Mouse (Mus musculus) MEL (cell line): ENCODE results near the gene Zfp420.

Experiments
- CTCF ChIP-seq, 3 experiments: IDR thresholded peaks in 2 of 3; conservative IDR thresholded peaks in 1 of 3; 2 replicates each; pipeline ENCODE4 v1.5.1; 2011 to 2012; ENCODE audit warnings: low read length in 3 of 3, low read depth in 2 of 3, mild to moderate bottlenecking in 2 of 3, improper control_type of control experiment in 1 of 3, inconsistent platforms in 1 of 3, mixed read lengths in 1 of 3, moderate library complexity in 1 of 3; ENCODE audit not compliant: control insufficient read depth in 1 of 3, insufficient read depth in 1 of 3, poor library complexity in 1 of 3, severe bottlenecking in 1 of 3
- E2F4 ChIP-seq: IDR thresholded peaks from 2 replicates; pipeline ENCODE4 v1.6.1; 2011; ENCODE audit warnings: low read depth, low read length, improper control_type of control experiment, borderline replicate concordance
- EP300 ChIP-seq, 2 experiments: IDR thresholded peaks; 2 replicates each; pipeline ENCODE4 v1.6.1; 2011; ENCODE audit warnings: improper control_type of control experiment in 2 of 2, low read length in 2 of 2, low read depth in 1 of 2, mild to moderate bottlenecking in 1 of 2
- MAFK ChIP-seq: IDR thresholded peaks from 2 replicates; pipeline ENCODE4 v1.6.1; 2011; ENCODE audit warnings: low read depth, mild to moderate bottlenecking, low read length, improper control_type of control experiment, borderline replicate concordance
- TAL1 ChIP-seq: IDR thresholded peaks from 2 replicates; pipeline ENCODE4 v1.6.1; 2012; ENCODE audit warnings: mild to moderate bottlenecking, inconsistent platforms, low read length, moderate library complexity, mixed read lengths

- TF ChIP-seq TAL1 = no peak
- TF ChIP-seq E2F4 = no peak
- no peak for TF ChIP-seq EP300 (IDR thresholded peaks at IDR 0.05; ENCODE audit: low read depth in 1 of 2, low read length in 2 of 2)
- TF ChIP-seq CTCF (IDR thresholded peaks at IDR 0.05 in 2 of 3, conservative IDR thresholded peaks at IDR 0.05 in 1 of 3; ENCODE audit: control insufficient read depth in 1 of 3, insufficient read depth in 1 of 3, low read depth in 2 of 3, low read length in 3 of 3, poor library complexity in 1 of 3, severe bottlenecking in 1 of 3) = no peak
- no peak for TF ChIP-seq MAFK
Measured at GRCm38 (mm10) chr7:29814381-29814780, 45.4 kb upstream of the Zfp420 start.
